Mouse (Mus musculus): ENCODE measurements at regions not wholly inside any gene's neighbourhood (a gene's known extent, or its start where the extent isn't known, plus 50 kb on each side); places are given as distances from the start of the nearest gene placed in this dataset.

GRCm38 (mm10) chr12:79904913-79905549, 207.8 kb downstream of the Zfp36l1 start:
- no peak for TF ChIP-seq POLR2A (IDR thresholded peaks at IDR 0.05; ENCODE audit: borderline replicate concordance, low read depth, low read length)
- TF ChIP-seq CTCF (IDR thresholded peaks at IDR 0.05; ENCODE audit: low read depth, low read length): no peak
- H3K27ac ChIP-seq (ENCODE audit: insufficient read depth, low read depth, low read length): no peak overlapping the region
- peaks cover 24% of the 10 kb centered on the region for H3K4me1 ChIP-seq (ENCODE audit: control insufficient read depth, insufficient read depth, low read length)
- no peak overlapping the region for H3K4me3 ChIP-seq (ENCODE audit: insufficient read depth, low read length)

GRCm38 (mm10) chr12:79902761-79903160, 210.1 kb downstream of the Zfp36l1 start:
- Histone ChIP-seq H3K27ac (ENCODE audit: insufficient read depth, low read depth, low read length) (no peak overlapping the region), H3K4me3 (ENCODE audit: insufficient read depth, low read length) (no peak overlapping the region), H3K4me1 (ENCODE audit: control insufficient read depth, insufficient read depth, low read length) (peaks cover 24% of the 10 kb centered on the region)
- TF ChIP-seq CTCF (IDR thresholded peaks at IDR 0.05; ENCODE audit: low read depth, low read length) (no peak), POLR2A (IDR thresholded peaks at IDR 0.05; ENCODE audit: borderline replicate concordance, low read depth, low read length) (no peak)

GRCm38 (mm10) chr12:79902163-79902562, 210.7 kb downstream of the Zfp36l1 start:
- Histone ChIP-seq H3K4me3 (ENCODE audit: insufficient read depth, low read length) (no peak overlapping the region), H3K27ac (ENCODE audit: insufficient read depth, low read depth, low read length) (no peak overlapping the region), H3K4me1 (ENCODE audit: control insufficient read depth, insufficient read depth, low read length) (peaks cover 24% of the 10 kb centered on the region)
- no peak for TF ChIP-seq POLR2A (IDR thresholded peaks at IDR 0.05; ENCODE audit: borderline replicate concordance, low read depth, low read length)

- Histone ChIP-seq H3K4me1 (ENCODE audit: control insufficient read depth, insufficient read depth, low read length) (peaks cover 8% of the 10 kb centered on the region; the same call in 1 of the 2 replicates), H3K27ac (ENCODE audit: insufficient read depth, low read depth, low read length) (no peak overlapping the region), H3K4me3 (ENCODE audit: insufficient read depth, low read length) (no peak overlapping the region)
- no peak for TF ChIP-seq POLR2A (IDR thresholded peaks at IDR 0.05; ENCODE audit: borderline replicate concordance, low read depth, low read length)
- TF ChIP-seq CTCF (IDR thresholded peaks at IDR 0.05; ENCODE audit: low read depth, low read length): no peak
Observed at GRCm38 (mm10) chr12:79898198-79898930, 214.4 kb downstream of the Zfp36l1 start.

- Histone ChIP-seq H3K4me3 (ENCODE audit: insufficient read depth, low read length) (no peak overlapping the region), H3K27ac (ENCODE audit: insufficient read depth, low read depth, low read length) (no peak overlapping the region), H3K4me1 (ENCODE audit: control insufficient read depth, insufficient read depth, low read length) (no peaks in the 10 kb centered on the region)
- TF ChIP-seq CTCF (IDR thresholded peaks at IDR 0.05; ENCODE audit: low read depth, low read length) (no peak), POLR2A (IDR thresholded peaks at IDR 0.05; ENCODE audit: borderline replicate concordance, low read depth, low read length) (no peak)
Observed at GRCm38 (mm10) chr12:79895975-79896374, 216.8 kb downstream of the Zfp36l1 start.

- TF ChIP-seq CTCF (IDR thresholded peaks at IDR 0.05; ENCODE audit: low read depth, low read length): no peak
- TF ChIP-seq POLR2A (IDR thresholded peaks at IDR 0.05; ENCODE audit: borderline replicate concordance, low read depth, low read length): no peak
- Histone ChIP-seq H3K4me1 (ENCODE audit: control insufficient read depth, insufficient read depth, low read length) (no peaks in the 10 kb centered on the region), H3K4me3 (ENCODE audit: insufficient read depth, low read length) (no peak overlapping the region), H3K27ac (ENCODE audit: insufficient read depth, low read depth, low read length) (no peak overlapping the region)
Observed at GRCm38 (mm10) chr12:79895324-79895723, 217.5 kb downstream of the Zfp36l1 start.

GRCm38 (mm10) chr12:79892871-79893270, 219.9 kb downstream of the Zfp36l1 start:
- no peak for TF ChIP-seq POLR2A (IDR thresholded peaks at IDR 0.05; ENCODE audit: borderline replicate concordance, low read depth, low read length)
- TF ChIP-seq CTCF (IDR thresholded peaks at IDR 0.05; ENCODE audit: low read depth, low read length): no peak
- Histone ChIP-seq H3K4me1 (ENCODE audit: control insufficient read depth, insufficient read depth, low read length) (no peaks in the 10 kb centered on the region), H3K4me3 (ENCODE audit: insufficient read depth, low read length) (no peak overlapping the region), H3K27ac (ENCODE audit: insufficient read depth, low read depth, low read length) (no peak overlapping the region)

- no peak overlapping the region for H3K4me3 ChIP-seq (ENCODE audit: insufficient read depth, low read length)
- no peak overlapping the region for H3K27ac ChIP-seq (ENCODE audit: insufficient read depth, low read depth, low read length)
- no peaks in the 10 kb centered on the region for H3K4me1 ChIP-seq (ENCODE audit: control insufficient read depth, insufficient read depth, low read length)
- no peak for TF ChIP-seq CTCF (IDR thresholded peaks at IDR 0.05; ENCODE audit: low read depth, low read length)
- TF ChIP-seq POLR2A (IDR thresholded peaks at IDR 0.05; ENCODE audit: borderline replicate concordance, low read depth, low read length): no peak
Observed at GRCm38 (mm10) chr12:79891942-79892341, 220.9 kb downstream of the Zfp36l1 start.

- peaks cover under 1% of the 10 kb centered on the region for H3K4me1 ChIP-seq (ENCODE audit: control insufficient read depth, insufficient read depth, low read length)
- no peak overlapping the region for H3K27ac ChIP-seq (ENCODE audit: insufficient read depth, low read depth, low read length)
- TF ChIP-seq POLR2A (IDR thresholded peaks at IDR 0.05; ENCODE audit: borderline replicate concordance, low read depth, low read length) (no peak), CTCF (IDR thresholded peaks at IDR 0.05; ENCODE audit: low read depth, low read length) (no peak)
- no peak overlapping the region for H3K4me3 ChIP-seq (ENCODE audit: insufficient read depth, low read length)
Observed at GRCm38 (mm10) chr12:79890887-79891286, 221.9 kb downstream of the Zfp36l1 start.

GRCm38 (mm10) chr12:79890291-79890690, 222.5 kb downstream of the Zfp36l1 start:
- Histone ChIP-seq H3K27ac (ENCODE audit: insufficient read depth, low read depth, low read length) (no peak overlapping the region), H3K4me3 (ENCODE audit: insufficient read depth, low read length) (no peak overlapping the region), H3K4me1 (ENCODE audit: control insufficient read depth, insufficient read depth, low read length) (peaks cover 7% of the 10 kb centered on the region)
- TF ChIP-seq POLR2A (IDR thresholded peaks at IDR 0.05; ENCODE audit: borderline replicate concordance, low read depth, low read length) (no peak), CTCF (IDR thresholded peaks at IDR 0.05; ENCODE audit: low read depth, low read length) (no peak)
